14 mouse cellular contexts compared by ENCODE assay signal in the genomic region with DNA sequence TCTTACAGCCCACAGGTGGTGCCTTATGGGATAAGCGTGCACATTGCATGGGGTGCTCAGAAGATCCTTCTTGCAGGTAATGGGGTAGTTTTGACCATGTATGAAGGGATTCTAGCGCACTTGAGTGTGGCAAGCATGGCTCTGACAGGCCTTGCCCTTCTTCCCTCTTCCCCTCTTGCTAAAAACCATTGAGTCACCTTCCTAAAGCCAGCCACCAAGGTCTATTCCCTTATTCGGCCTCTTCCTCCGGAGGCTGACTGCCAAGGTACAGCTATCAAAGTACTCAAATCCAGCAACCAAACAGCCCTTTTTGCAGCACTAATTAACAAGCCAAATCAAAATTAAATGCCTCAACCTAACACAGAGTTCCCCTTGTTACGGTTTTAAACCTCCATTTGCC.
"Had no signal": no experiment of that assay in that cellular context is flagged by ENCODE, and none has a peak within 500 bp of the region (broad histone marks: within the 10 kb centered on the region; RNA-seq: fewer than 3 reads in every experiment).

No protein-coding gene starts in this region.

- H3K27ac ChIP-seq: midbrain, embryonic 10.5 days; midbrain, embryonic 12.5 days; midbrain, embryonic 15.5 days; neural tube, embryonic 12.5 days; stomach, embryonic 15.5 days; stomach, postnatal 0 days had no signal

- H3K9me3 ChIP-seq: midbrain, embryonic 10.5 days; midbrain, embryonic 12.5 days; midbrain, embryonic 15.5 days; neural tube, embryonic 12.5 days; stomach, embryonic 15.5 days had no signal

- H3K27me3 ChIP-seq: midbrain, embryonic 12.5 days; midbrain, embryonic 15.5 days; neural tube, embryonic 12.5 days; stomach, embryonic 15.5 days had no signal

- H3K9ac ChIP-seq: lung, embryonic 14.5 days; midbrain, embryonic 12.5 days; midbrain, embryonic 15.5 days; neural tube, embryonic 12.5 days; stomach, embryonic 15.5 days had no signal

- DNase-seq: lung, adult 18-20 months; lung, embryonic 14.5 days; lung, postnatal 10 days; lung, postnatal 4 days; right cerebral cortex, postnatal 14 days; thymus, adult 2 months; thymus, postnatal 25 days; thymus, postnatal 4 days had no signal

- H3K4me3 ChIP-seq: midbrain, embryonic 10.5 days; midbrain, embryonic 12.5 days; midbrain, embryonic 15.5 days; neural tube, embryonic 12.5 days; stomach, embryonic 15.5 days had no signal

- H3K4me1 ChIP-seq: neural tube, embryonic 12.5 days; stomach, embryonic 15.5 days had no signal

- H3K4me2 ChIP-seq: lung, embryonic 14.5 days; midbrain, embryonic 12.5 days; midbrain, embryonic 15.5 days; neural tube, embryonic 12.5 days; stomach, embryonic 15.5 days had no signal

- ATAC-seq: midbrain, embryonic 15.5 days had no signal

- H3K36me3 ChIP-seq: midbrain, embryonic 10.5 days; midbrain, embryonic 12.5 days; midbrain, embryonic 15.5 days; neural tube, embryonic 12.5 days; stomach, embryonic 15.5 days had no signal
